Mouse (Mus musculus) heart, postnatal 10 days (tissue): ENCODE measurements around the gene Tcp10c. TPM values are rescaled to one million over a fixed set of nuclear protein-coding genes. Genes with fewer than 3 reads are reported as not detected.
"Not testable (repeated sequence)": the region's sequence is repeated elsewhere in the genome, so short reads cannot be mapped to it uniquely, and the experiment has no call there.

Experiments
- DNase-seq, 2 experiments: peaks; one replicate each; pipeline ENCODE4 v3.0.0; 2021
- intact Hi-C: fragments of 180-260 bp; cut with DNase I; formaldehyde crosslinking; loops from one replicate; pipeline ENCODE4 v1.15.1; 2025
- total RNA-seq, 2 experiments: library from RNA; stranded (reverse); gene quantifications; 2 replicates each; pipeline ENCODE4 v1.2.3; 2021

Tcp10c gene
- total RNA-seq, 2 experiments from 2014 or later: not detected

DNA sequence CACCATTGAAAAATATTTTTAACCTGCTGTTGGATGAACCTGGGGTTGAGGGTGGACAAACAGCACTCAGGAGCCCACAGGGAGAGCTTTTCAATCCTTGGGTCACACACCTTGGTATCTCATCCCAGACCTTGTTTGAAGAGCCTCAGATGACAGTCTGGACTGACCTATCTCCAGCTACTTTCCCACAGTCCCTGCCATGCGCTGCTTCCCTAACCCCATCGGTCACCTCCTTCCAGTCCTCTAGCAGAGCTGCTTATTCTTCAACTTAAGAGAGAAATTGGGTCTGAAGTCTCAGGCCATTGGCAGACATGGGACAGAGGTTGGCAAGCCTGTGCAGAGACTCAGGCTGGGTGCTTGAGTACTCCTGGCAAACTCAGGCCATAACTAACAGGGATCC lies 26.9 kb downstream of the Tcp10c start:
- intact Hi-C loops, DNase-seq: not testable (repeated sequence)

DNA sequence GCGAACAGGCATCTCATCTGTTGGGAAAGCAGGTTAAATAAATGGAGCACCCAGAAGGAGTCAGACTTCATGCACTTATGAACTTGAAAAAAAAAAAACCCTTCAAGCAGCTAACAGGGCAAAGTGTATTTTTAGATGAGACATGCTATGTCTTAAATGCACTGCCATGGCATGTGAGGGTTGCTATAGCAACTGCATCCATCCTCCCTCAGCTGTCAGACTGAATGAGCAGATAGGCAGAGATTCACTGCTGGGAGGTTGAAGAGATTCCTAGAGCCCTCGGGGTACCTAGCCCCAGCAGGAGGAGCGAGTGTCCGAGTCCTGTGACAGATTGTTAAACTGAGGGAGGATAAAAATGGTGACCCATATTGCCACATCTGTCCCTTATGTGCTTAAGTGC lies 36.6 kb downstream of the Tcp10c start:
- intact Hi-C loops, DNase-seq: not testable (repeated sequence)

DNA sequence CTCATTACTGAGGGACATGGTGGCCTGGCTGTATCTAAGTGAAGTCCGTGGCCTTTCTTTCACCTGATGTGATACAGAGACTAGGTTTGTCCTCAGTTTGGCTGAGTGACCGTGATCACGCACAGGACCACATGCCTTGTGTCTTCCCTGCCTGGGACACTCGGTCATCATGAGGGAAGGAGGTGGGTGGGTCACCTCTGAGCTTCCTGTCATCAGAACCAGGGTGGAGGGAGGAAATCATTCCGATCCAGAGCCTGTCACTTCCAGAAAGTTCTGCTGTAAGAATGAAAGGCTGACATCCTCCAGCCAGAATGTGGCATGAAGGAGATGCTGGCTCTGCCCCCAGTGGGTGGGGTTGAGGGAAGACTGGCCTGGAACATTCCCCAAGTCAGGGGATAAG lies 45.6 kb downstream of the Tcp10c start:
- DNase-seq, intact Hi-C loops: not testable (repeated sequence)

DNA sequence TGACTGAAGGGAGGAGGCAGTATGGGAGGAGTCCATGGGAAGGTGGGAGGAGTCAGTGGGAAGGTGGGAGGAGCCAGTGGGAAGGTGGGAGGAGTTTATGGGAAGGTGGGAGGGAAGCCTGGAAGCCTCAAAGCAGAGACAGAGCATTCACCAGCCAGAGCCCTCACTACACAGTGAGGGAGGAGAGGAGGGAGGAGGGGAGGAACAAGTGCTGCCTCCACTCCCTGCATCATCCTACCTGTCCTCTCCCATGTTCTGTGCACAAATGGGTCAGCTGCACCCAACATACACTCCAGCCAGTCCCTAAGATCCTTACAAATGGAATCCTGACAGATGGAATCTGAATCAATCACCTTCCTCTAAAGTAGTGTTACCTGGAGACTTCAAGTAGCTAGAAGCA lies 47.7 kb downstream of the Tcp10c start:
- intact Hi-C loops, DNase-seq: not testable (repeated sequence)

DNA sequence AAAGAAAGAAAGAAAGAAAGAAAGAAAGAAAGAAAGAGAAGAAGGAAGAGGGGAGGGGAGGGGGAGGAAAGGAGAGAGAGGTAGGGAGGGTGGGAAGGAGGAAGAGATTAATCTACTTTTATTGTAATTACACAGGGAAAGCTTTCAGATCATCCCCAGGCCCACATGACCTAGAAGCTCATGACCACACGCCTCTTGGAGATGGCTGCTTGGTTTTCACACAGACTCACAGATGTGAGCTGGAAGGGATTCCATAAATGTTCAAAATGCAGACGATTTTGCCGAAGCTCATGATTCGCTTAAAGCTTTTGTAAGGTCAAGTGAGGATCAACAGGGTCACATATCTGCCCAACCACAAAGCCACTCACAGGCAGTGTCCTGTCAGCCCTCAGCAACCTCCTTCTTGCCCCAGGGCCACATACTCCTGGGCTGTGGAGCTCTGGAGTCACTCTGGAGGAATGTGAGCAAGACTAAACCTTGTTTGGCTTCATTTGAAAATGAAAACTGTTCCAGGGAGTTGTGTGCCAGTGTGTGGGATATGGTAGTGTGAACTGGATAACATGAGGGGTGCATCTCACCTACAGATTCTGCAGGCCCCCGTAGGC lies 49.3 kb downstream of the Tcp10c start:
- DNase-seq, intact Hi-C loops: not testable (repeated sequence)

DNA sequence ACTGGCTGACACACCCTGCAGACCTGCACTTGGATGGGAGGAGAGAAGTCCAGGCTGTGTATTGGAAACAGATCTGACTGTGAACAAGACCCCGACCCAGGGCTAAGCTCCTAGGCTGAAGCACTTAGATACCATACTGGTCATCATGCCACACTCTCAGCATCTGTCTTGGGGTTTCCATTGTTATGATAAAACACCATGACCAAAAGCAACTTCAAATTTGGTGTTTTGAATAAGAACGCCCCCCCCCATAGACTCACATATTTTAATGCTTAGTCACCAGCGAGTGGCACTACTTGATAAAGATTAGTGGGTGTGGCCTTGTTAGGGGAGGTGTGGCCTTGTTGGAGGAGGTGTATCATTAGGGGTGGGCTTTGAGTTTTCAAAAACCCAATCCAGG lies 51.7 kb downstream of the Tcp10c start:
- intact Hi-C loops, DNase-seq: not testable (repeated sequence)

DNA sequence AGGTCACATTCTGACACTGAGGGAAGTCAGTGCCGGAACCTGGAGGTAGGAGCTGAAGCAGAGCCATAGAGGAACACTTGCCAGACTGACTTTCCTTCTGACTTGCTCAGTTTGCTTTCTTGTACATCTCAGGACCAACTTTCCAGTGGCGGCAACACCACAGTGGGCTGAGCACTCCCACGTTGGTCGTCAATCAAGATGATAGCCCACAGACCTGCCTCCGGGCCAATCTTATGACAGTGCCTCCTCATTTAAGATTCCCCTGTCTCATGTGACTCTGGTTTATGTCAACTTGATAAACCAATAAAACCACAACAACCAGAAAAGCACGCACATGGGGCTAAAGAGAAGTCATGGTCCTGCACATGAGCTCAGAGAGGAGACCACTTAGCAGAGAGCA lies 52.3 kb downstream of the Tcp10c start:
- DNase-seq, intact Hi-C loops: not testable (repeated sequence)

DNA sequence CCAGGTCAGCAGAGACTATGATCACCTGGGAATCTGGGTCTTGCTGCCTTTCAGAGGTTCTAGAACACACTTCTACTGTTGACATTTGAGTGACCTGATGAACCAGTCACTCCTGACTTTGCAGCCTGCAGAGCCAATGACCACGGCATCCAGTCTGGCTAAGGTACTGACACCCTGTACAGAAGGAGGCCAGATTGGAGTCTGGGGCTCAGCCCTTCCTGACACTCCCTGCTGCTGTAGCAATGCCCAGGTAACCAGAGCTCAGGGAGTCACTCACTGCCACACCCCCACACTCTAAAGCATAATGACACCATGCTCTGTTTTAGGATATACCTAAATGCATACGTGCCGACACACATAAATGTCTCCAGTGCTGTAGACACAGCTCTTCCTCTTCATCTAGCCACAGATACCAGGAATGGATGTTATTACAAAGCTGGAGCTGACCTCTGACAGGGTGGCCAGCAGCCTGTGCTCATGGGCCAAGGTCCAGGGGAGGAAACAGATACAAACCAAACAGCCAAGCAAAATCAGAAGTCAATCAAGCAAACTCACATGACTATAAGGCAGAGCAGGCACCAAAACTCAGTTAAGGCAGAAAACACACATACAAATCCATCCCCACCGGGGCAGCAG lies 53.4 kb downstream of the Tcp10c start:
- DNase-seq, intact Hi-C loops: not testable (repeated sequence)

DNA sequence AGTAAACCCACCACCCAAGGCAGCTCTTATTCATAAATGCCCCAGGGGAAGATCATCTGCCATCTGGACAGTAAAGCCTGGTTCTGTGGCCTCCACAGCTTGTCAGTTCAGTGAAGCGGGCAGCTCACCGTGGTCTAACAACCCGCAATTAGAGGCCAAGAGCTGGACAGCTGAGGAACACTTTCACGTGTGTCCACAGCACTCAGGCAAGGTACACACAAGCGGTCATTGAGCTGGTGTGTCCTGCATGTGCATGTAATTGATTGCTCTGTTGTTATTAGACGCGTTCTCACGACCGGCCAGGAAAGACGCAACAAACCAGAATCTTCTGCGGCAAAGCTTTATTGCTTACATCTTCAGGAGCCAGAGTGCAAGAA lies 53.9 kb downstream of the Tcp10c start:
- intact Hi-C loops, DNase-seq: not testable (repeated sequence)

DNA sequence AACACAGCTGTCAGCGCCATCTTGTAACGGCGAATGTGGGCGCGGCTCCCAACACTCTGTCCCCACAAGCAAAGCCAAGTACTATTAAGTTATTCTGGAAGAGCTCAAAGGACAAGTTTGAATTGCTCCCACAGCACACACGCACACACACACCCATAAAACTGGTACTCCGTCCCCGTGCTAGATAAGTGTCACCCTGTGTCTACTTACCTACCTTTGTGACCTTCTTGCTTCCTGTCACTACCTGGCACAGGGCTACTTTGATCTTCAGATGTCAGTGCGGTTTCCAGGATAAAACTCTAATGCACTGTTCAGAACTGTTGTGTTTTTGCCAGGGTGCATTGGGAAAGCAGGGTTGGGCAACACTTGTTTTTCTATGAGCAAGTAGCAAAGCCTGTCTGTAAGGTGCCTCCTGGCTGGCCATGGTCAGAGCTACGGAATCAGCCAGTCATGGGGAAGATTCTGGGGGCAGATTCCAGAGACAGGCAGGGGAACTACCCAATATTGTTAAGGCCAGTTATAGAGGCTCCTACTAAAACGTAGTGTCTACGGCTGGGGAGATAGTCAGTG lies 66.7 kb downstream of the Tcp10c start:
- DNase-seq, intact Hi-C loops: not testable (repeated sequence)

DNA sequence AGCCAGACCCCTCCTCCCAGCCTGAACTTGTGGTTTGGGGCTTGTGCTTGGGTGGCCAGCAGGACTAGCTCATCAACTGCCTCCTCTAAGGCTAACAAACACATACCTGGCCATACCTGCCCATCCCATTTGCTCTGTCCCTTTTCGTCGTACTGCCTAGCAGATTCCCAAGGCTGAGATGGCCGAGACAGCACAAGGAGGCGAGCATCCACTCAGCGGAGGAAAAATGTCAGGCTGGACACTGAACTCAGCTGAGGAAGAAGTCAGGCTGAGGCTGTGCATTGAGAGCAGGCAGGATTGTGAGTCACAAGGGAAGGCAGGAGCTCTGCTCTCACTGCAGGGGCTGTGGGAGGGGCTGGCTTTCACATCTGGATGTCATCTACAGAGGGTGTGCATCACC lies 68.3 kb downstream of the Tcp10c start:
- intact Hi-C loops, DNase-seq: not testable (repeated sequence)

DNA sequence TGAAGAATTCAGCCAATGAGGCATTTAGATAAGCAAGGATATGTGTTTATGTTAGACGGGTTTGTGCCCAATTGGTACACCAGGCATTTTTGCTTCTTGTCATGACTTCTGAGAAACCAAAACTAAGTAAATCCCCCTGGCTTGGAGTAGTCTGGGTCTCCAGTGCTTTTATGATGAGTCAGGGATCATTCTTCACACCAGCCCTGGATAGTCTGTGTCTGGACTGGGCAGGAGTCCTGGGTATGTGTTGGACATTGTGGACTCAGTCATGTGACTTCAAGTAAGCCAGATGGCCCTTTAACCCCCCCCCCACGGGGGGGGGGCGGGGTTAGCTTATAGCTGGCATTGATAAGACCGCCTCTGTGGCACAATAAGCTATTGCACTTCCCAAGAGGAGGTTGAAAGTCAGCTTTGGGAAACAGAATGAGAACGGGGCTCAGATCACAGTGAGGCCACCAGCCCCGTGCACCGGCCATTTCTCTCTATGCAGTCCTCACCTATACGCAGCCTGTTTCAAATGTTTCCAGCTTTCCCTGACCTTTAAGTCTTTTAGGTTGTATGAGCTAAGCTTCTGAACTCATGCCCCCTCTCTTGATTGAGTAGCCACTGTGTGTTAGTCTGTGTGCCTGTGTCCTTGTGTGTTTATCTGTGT lies 69.1 kb downstream of the Tcp10c start:
- intact Hi-C loops, DNase-seq: not testable (repeated sequence)

DNA sequence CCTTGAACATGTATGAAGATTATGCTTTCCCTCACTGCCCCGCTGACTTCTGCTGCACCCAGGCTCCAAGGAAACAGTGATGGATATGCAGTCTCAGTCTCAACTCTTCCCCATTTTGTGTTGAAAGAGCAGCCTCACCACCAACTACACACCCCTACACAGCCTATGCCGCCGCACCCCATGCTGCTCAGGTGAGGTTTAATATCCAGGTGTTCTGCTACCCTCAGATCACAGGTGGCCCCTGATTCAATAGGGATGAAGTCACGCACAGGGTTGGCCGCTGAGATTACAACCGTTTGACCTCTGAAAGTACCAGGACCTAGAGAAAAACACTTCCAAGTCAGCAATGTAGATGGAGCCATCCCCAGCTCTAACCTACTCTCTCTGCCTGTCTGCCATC lies 69.9 kb downstream of the Tcp10c start:
- DNase-seq, intact Hi-C loops: not testable (repeated sequence)

DNA sequence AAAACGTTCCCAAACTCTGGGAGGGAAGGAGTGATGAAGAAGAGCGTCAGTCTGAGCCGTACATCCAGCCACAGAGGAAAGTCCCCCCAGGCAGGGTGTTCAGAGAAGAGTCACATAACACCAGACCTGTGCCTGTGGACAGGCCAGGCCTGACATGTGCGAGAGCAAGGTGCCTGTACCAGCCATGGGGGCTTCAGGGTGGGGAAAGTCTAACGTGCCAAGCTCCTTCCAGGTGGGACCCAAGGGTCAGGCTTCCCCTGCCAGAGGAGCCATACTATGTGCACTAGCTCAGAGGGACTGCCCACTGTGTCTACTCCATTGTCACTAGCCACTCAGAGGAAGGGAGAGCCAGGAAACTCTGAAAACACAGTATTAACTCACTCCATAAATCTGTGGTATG lies 71.3 kb downstream of the Tcp10c start:
- DNase-seq, intact Hi-C loops: not testable (repeated sequence)

DNA sequence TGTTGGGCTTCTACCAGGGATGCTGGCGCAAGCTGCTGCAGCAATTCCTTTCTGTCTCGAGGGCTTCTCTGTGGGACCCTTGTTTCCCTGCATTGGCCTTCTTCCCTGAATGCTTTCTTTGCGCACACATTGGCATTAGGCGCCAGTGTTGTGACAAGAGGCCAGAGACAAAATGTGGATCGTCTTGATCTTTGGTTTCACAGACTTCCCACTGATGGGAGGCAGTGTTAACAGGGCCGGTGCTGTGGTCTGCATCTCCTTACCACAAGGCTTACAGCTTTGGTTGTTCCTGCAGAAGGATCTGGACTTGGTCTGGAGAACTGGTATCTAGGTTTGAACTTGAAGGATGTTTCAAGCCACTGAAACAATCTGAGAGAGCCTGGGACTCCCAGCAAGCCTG lies 72.1 kb downstream of the Tcp10c start:
- DNase-seq, intact Hi-C loops: not testable (repeated sequence)

Other genes starting within 250 kb of the Tcp10c start
- gene Unc93a, start 222.8 kb upstream of the Tcp10c start, total RNA-seq: not detected
- not detected for gene Smok2a, start 133.4 kb upstream of the Tcp10c start, total RNA-seq
- gene Smok2b, start 124.3 kb upstream of the Tcp10c start, total RNA-seq: not detected